Mouse (Mus musculus): ENCODE measurements around the gene Adnp. TPM values are rescaled to one million over a fixed set of nuclear protein-coding genes. Genes with fewer than 3 reads are reported as not detected.

Adnp gene
- polyA plus RNA-seq, 1 experiment, result 12.9 TPM

DNA sequence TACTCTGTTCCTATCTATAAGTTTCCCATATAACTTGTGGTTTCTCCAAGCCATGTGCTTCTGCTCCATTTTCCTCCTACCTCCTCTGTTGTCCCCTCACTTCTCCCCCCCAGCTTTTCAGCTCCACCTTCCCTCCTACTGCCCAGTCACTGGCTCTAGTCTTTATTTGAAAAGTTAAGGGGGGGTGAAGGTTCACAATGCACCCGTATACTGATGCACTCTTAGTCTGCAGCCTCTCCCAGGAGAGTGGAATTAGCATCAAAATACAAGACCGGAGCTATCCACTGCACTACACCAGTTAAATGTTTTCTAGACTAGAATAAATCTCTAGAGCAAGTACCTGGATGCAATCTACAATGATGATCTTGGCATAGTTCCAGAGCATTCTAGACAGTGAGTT is 11.2 kb downstream of the Adnp start:
- H3K36me3 ChIP-seq (ENCODE audit: control insufficient read depth, insufficient read depth, low read length), result peaks cover 17% of the 10 kb centered on the region
- H3K27me3 ChIP-seq (ENCODE audit: control insufficient read depth, insufficient read depth, low read length), result no peaks in the 10 kb centered on the region
- TF ChIP-seq POLR2A (IDR thresholded peaks at IDR 0.05; ENCODE audit: low read depth, low read length), result no peak
- no peak for TF ChIP-seq CTCF (IDR thresholded peaks at IDR 0.05; ENCODE audit: extremely low read depth, insufficient read length, insufficient replicate concordance, low read depth, low read length)
- H3K4me3 ChIP-seq (ENCODE audit: low read depth, low read length), result no peak overlapping the region
- H3K4me1 ChIP-seq (ENCODE audit: control insufficient read depth, insufficient read depth, insufficient read length, low read length), result peaks cover 7% of the 10 kb centered on the region; the same call in 1 of the 2 replicates
- no peak overlapping the region for H3K27ac ChIP-seq (ENCODE audit: insufficient read depth, low read depth, low read length)
- WGBS, result 29% methylated on average over 2 of the region's 2 CpGs

DNA sequence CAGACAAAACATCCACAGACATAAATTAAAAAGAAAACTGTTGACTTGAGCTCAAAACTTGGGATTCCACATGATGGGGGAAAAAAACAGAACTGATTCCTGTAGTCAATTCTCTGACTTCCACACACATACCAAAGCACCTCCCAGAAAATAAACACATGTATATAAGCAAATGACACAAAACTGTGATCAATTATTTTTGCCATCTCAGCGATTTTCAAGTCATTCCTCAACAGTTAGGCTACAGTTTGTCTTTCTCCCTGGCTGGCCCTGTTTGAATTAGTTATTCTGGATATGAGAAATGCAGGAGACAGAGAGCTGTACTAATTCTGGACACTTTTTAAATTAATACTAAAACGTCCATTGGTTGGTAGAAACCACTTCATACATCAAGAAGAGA is 13.2 kb downstream of the Adnp start:
- WGBS, result 42% methylated on average over 2 of the region's 2 CpGs
- H3K27me3 ChIP-seq (ENCODE audit: control insufficient read depth, insufficient read depth, low read length), result no peaks in the 10 kb centered on the region

DNA sequence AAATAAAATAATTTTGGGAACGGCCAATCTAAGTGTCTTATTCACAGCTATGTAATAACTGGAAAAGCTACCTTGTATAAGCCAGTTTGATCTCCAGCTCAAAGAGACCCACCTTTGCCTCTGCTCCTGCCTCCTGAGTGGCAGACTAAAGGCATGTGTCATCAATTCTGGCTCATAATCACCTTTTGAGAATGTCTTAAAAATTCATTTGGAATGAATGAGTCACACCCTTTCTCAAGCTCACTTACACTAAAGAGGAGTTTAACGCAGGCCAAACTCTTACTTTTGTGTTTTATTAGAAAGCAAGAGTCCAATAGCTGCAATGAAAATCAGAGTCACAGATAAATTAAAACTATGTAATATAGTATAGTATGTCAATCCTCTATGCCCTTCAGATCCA is 15.1 kb downstream of the Adnp start:
- no peak overlapping the region for H3K4me3 ChIP-seq (ENCODE audit: low read depth, low read length)
- TF ChIP-seq CTCF (IDR thresholded peaks at IDR 0.05; ENCODE audit: extremely low read depth, insufficient read length, insufficient replicate concordance, low read depth, low read length) (no peak), POLR2A (IDR thresholded peaks at IDR 0.05; ENCODE audit: low read depth, low read length) (no peak)
- 0 out of 2 replicates have a peak, but pooled peaks cover 3% of the 10 kb centered on the region for H3K4me1 ChIP-seq (ENCODE audit: control insufficient read depth, insufficient read depth, insufficient read length, low read length)
- H3K36me3 ChIP-seq (ENCODE audit: control insufficient read depth, insufficient read depth, low read length), result peaks cover 20% of the 10 kb centered on the region
- no peaks in the 10 kb centered on the region for H3K27me3 ChIP-seq (ENCODE audit: control insufficient read depth, insufficient read depth, low read length)
- WGBS, result 86% methylated on average over 2 of the region's 2 CpGs
- no peak overlapping the region for H3K27ac ChIP-seq (ENCODE audit: insufficient read depth, low read depth, low read length)

More for the DNA sequence above, 13.2 kb downstream of the Adnp start:
- Histone ChIP-seq H3K4me3 (ENCODE audit: low read depth, low read length) (no peak overlapping the region), H3K27ac (ENCODE audit: insufficient read depth, low read depth, low read length) (no peak overlapping the region), H3K4me1 (ENCODE audit: control insufficient read depth, insufficient read depth, insufficient read length, low read length) (0 out of 2 replicates have a peak, but pooled peaks cover 3% of the 10 kb centered on the region), H3K36me3 (ENCODE audit: control insufficient read depth, insufficient read depth, low read length) (peaks cover 19% of the 10 kb centered on the region)
- no peak for TF ChIP-seq POLR2A (IDR thresholded peaks at IDR 0.05; ENCODE audit: low read depth, low read length)
- no peak for TF ChIP-seq CTCF (IDR thresholded peaks at IDR 0.05; ENCODE audit: extremely low read depth, insufficient read length, insufficient replicate concordance, low read depth, low read length)

GRCm38 (mm10) chr2:168175946-168176345 is 31.0 kb downstream of the Adnp start:
- TF ChIP-seq POLR2A (IDR thresholded peaks at IDR 0.05; ENCODE audit: low read depth, low read length) (no peak), CTCF (IDR thresholded peaks at IDR 0.05; ENCODE audit: extremely low read depth, insufficient read length, insufficient replicate concordance, low read depth, low read length) (no peak)
- Histone ChIP-seq H3K27ac (ENCODE audit: insufficient read depth, low read depth, low read length) (no peak overlapping the region), H3K36me3 (ENCODE audit: control insufficient read depth, insufficient read depth, low read length) (peaks cover 4% of the 10 kb centered on the region; the same call in 1 of the 2 replicates), H3K27me3 (ENCODE audit: control insufficient read depth, insufficient read depth, low read length) (no peaks in the 10 kb centered on the region), H3K4me3 (ENCODE audit: low read depth, low read length) (no peak overlapping the region), H3K4me1 (ENCODE audit: control insufficient read depth, insufficient read depth, insufficient read length, low read length) (no peaks in the 10 kb centered on the region)
- 40% methylated on average over 7 of the region's 7 CpGs for WGBS

DNA sequence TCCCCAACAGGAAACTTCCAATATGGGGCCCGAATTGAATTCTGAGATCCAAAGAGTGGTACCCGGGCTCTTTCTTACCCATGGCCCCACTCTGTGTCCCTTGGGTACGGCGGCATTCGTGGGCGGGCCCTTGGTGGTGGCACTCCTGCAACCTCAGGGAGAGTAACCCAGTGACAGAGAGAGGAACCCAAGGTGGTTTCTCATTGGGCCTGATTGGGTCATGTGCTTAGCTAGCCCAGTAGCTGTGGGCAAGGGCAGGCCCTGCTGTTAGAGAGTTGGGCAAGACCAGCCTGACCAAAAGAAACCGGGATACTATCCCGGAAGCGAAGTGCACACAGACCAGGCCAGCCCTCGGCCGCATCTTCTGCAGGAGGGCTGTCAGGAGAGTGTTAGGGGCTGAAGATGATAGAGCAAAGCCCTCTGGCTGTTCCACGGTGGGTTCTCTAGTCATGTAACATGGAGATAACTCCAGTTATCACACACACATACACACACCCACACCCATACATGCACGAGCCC is 36.7 kb downstream of the Adnp start:
- Histone ChIP-seq H3K27ac (ENCODE audit: insufficient read depth, low read depth, low read length) (no peak overlapping the region), H3K36me3 (ENCODE audit: control insufficient read depth, insufficient read depth, low read length) (no peaks in the 10 kb centered on the region), H3K4me1 (ENCODE audit: control insufficient read depth, insufficient read depth, insufficient read length, low read length) (peaks cover 9% of the 10 kb centered on the region), H3K4me3 (ENCODE audit: low read depth, low read length) (peak overlapping the region; percentile 53), H3K27me3 (ENCODE audit: control insufficient read depth, insufficient read depth, low read length) (no peaks in the 10 kb centered on the region)
- WGBS, result 6% methylated on average over 13 of the region's 13 CpGs
- TF ChIP-seq POLR2A (IDR thresholded peaks at IDR 0.05; ENCODE audit: low read depth, low read length), result peak; percentile 30; the same call in 1 of the 2 replicates
- TF ChIP-seq CTCF (IDR thresholded peaks at IDR 0.05; ENCODE audit: extremely low read depth, insufficient read length, insufficient replicate concordance, low read depth, low read length), result no peak

- H3K27ac ChIP-seq (ENCODE audit: insufficient read depth, low read depth, low read length), result no peak overlapping the region
- no peak for TF ChIP-seq CTCF (IDR thresholded peaks at IDR 0.05; ENCODE audit: extremely low read depth, insufficient read length, insufficient replicate concordance, low read depth, low read length)
- TF ChIP-seq POLR2A (IDR thresholded peaks at IDR 0.05; ENCODE audit: low read depth, low read length), result no peak
- WGBS, result 13% methylated on average over 9 of the region's 9 CpGs
- no peaks in the 10 kb centered on the region for H3K27me3 ChIP-seq (ENCODE audit: control insufficient read depth, insufficient read depth, low read length)
- no peaks in the 10 kb centered on the region for H3K36me3 ChIP-seq (ENCODE audit: control insufficient read depth, insufficient read depth, low read length)
- H3K4me3 ChIP-seq (ENCODE audit: low read depth, low read length), result peak overlapping the region; percentile 53
- peaks cover 9% of the 10 kb centered on the region for H3K4me1 ChIP-seq (ENCODE audit: control insufficient read depth, insufficient read depth, insufficient read length, low read length)
These were observed 37.2 kb downstream of the Adnp start for GRCm38 (mm10) chr2:168169800-168170113.

GRCm38 (mm10) chr2:168168892-168169799 is 37.8 kb downstream of the Adnp start:
- Histone ChIP-seq H3K36me3 (ENCODE audit: control insufficient read depth, insufficient read depth, low read length) (no peaks in the 10 kb centered on the region), H3K27ac (ENCODE audit: insufficient read depth, low read depth, low read length) (no peak overlapping the region), H3K4me1 (ENCODE audit: control insufficient read depth, insufficient read depth, insufficient read length, low read length) (peaks cover 9% of the 10 kb centered on the region), H3K4me3 (ENCODE audit: low read depth, low read length) (no peak overlapping the region), H3K27me3 (ENCODE audit: control insufficient read depth, insufficient read depth, low read length) (no peaks in the 10 kb centered on the region)
- TF ChIP-seq POLR2A (IDR thresholded peaks at IDR 0.05; ENCODE audit: low read depth, low read length) (no peak), CTCF (IDR thresholded peaks at IDR 0.05; ENCODE audit: extremely low read depth, insufficient read length, insufficient replicate concordance, low read depth, low read length) (no peak)
- 78% methylated on average over 9 of the region's 9 CpGs for WGBS
